Comparison of ENCODE assay signal across 10 mouse cellular contexts in genomic region chr17:79518185-79518584, GRCm38 (mm10).
DNase-seq lines count a peak whose midpoint lies in the region; ATAC-seq and TF ChIP-seq lines count a peak whose summit lies in the region.
"Had no signal": no experiment of that assay in that cellular context is flagged by ENCODE, and none has a peak within 500 bp of the region (broad histone marks: within the 10 kb centered on the region; RNA-seq: fewer than 3 reads in every experiment).

No protein-coding gene starts in this region.

- H3K4me2 ChIP-seq in lung, postnatal 0 days (replicated peaks; ENCODE audit: low read depth, low read length), result no peak overlapping the region
- no peak overlapping the region for H3K4me2 ChIP-seq in forebrain, embryonic 16.5 days (ENCODE audit: low read length)
- H3K4me2 ChIP-seq: heart, embryonic 15.5 days; neural tube, embryonic 12.5 days had no signal

- no peak for TF ChIP-seq EP300 in lung, postnatal 0 days (IDR thresholded peaks at IDR 0.05)

- peak; percentile 9 for TF ChIP-seq CTCF in C2C12 (IDR thresholded peaks at IDR 0.05; ENCODE audit: control insufficient read depth, insufficient read depth, insufficient read length)
- peak; percentile 71 for TF ChIP-seq CTCF in lung, postnatal 0 days (IDR thresholded peaks at IDR 0.05)

- no peaks in the 10 kb centered on the region for H3K79me3 ChIP-seq in C2C12 (ENCODE audit: low read depth)

- H3ac ChIP-seq in C2C12 (ENCODE audit: control insufficient read depth, insufficient read length, low read depth), result no peak overlapping the region

- ATAC-seq in lung, postnatal 0 days, result no peak
- no peak for ATAC-seq in forebrain, embryonic 16.5 days

- 72% methylated on average over 3 of the region's 3 CpGs for WGBS in lung, postnatal 0 days
- WGBS in forebrain, embryonic 16.5 days, result 56% methylated on average over 3 of the region's 3 CpGs

- no peaks in the 10 kb centered on the region for H3K9me3 ChIP-seq in lung, postnatal 0 days (ENCODE audit: low read length)
- H3K9me3 ChIP-seq in forebrain, embryonic 16.5 days (ENCODE audit: control insufficient read depth, low read length), result no peaks in the 10 kb centered on the region
- H3K9me3 ChIP-seq: heart, embryonic 15.5 days; neural tube, embryonic 12.5 days had no signal

- no peak overlapping the region for H3K9ac ChIP-seq in lung, postnatal 0 days (replicated peaks; ENCODE audit: low read depth)
- no peak overlapping the region for H3K9ac ChIP-seq in forebrain, embryonic 16.5 days (replicated peaks; ENCODE audit: low read depth, low read length)
- H3K9ac ChIP-seq: heart, embryonic 15.5 days; neural tube, embryonic 12.5 days had no signal

- no peaks in the 10 kb centered on the region for H3K4me1 ChIP-seq in lung, postnatal 0 days (ENCODE audit: insufficient read depth, low read depth, low read length)
- no peaks in the 10 kb centered on the region for H3K4me1 ChIP-seq in forebrain, embryonic 16.5 days (replicated peaks; ENCODE audit: control insufficient read depth, insufficient read depth, low read length)
- H3K4me1 ChIP-seq: neural tube, embryonic 12.5 days had no signal

- H3K79me2 ChIP-seq in C2C12 (ENCODE audit: control insufficient read depth, insufficient read depth), result no peaks in the 10 kb centered on the region

- peak; percentile 27 to 34 for DNase-seq in heart, adult 18-20 months
- no peak for DNase-seq in heart, postnatal 25 days (ENCODE audit: low spot score)
- DNase-seq in embryo, embryonic 10.5 days (ENCODE audit: low spot score), result peak; percentile 65
- DNase-seq in lung, postnatal 0 days (ENCODE audit: low spot score), result peak; percentile 59
- DNase-seq in ovary, postnatal 36 days (ENCODE audit: low spot score), result no peak
- no peak for DNase-seq in testis, postnatal 14 days (ENCODE audit: low spot score)

- no peak overlapping the region for H3K4me3 ChIP-seq in C2C12 (ENCODE audit: insufficient read depth, poor library complexity, severe bottlenecking)
- H3K4me3 ChIP-seq in lung, postnatal 0 days (ENCODE audit: low read depth, low read length), result no peak overlapping the region
- no peak overlapping the region for H3K4me3 ChIP-seq in forebrain, embryonic 16.5 days (replicated peaks; ENCODE audit: low read length)
- H3K4me3 ChIP-seq: heart, embryonic 15.5 days; neural tube, embryonic 12.5 days had no signal

- H3K27me3 ChIP-seq in C2C12 (ENCODE audit: control insufficient read depth, insufficient read depth, insufficient read length), result no peaks in the 10 kb centered on the region
- H3K27me3 ChIP-seq in lung, postnatal 0 days (replicated peaks; ENCODE audit: insufficient read depth, low read length), result no peaks in the 10 kb centered on the region
- H3K27me3 ChIP-seq in forebrain, embryonic 16.5 days (replicated peaks; ENCODE audit: control insufficient read depth, insufficient read depth, low read length), result no peaks in the 10 kb centered on the region
- H3K27me3 ChIP-seq: heart, embryonic 15.5 days; neural tube, embryonic 12.5 days had no signal

- no peak overlapping the region for H3K27ac ChIP-seq in lung, postnatal 0 days (ENCODE audit: low read length)
- H3K27ac ChIP-seq in forebrain, embryonic 16.5 days (ENCODE audit: low read length), result no peak overlapping the region
- H3K27ac ChIP-seq: heart, embryonic 15.5 days; neural tube, embryonic 12.5 days had no signal

- intact Hi-C loops in heart, postnatal 25 days (cut with DNase I), result loop anchor here (2.0 to 5.0 kb wide), 2 partner anchors 49 to 405 kb away; no protein-coding TSS in a partner anchor

- no peaks in the 10 kb centered on the region for H3K36me3 ChIP-seq in C2C12 (ENCODE audit: control insufficient read depth, insufficient read depth)
- H3K36me3 ChIP-seq in lung, postnatal 0 days (ENCODE audit: insufficient read depth, low read length), result no peaks in the 10 kb centered on the region
- H3K36me3 ChIP-seq in forebrain, embryonic 16.5 days (ENCODE audit: control insufficient read depth, insufficient read depth), result no peaks in the 10 kb centered on the region
- H3K36me3 ChIP-seq: heart, embryonic 15.5 days; neural tube, embryonic 12.5 days had no signal

TF ChIP-seq in C2C12, 6 proteins besides CTCF, POLR2A, EP300 and RAD21:
- TF ChIP-seq MYOD1 (IDR thresholded peaks at IDR 0.05; ENCODE audit: control insufficient read depth, insufficient read length, low read depth), result no peak
- TF ChIP-seq CEBPB (IDR thresholded peaks at IDR 0.05; ENCODE audit: low read depth), result no peak
- no peak for TF ChIP-seq FOSL1 (IDR thresholded peaks at IDR 0.05; ENCODE audit: insufficient read depth, low read length, poor library complexity, severe bottlenecking)
- peak; percentile 42 for TF ChIP-seq USF1 (IDR thresholded peaks at IDR 0.05; ENCODE audit: low read depth)
- TF ChIP-seq MAX (IDR thresholded peaks at IDR 0.05), result no peak
- TF ChIP-seq MYOG (IDR thresholded peaks at IDR 0.05; ENCODE audit: control insufficient read depth, extremely low read depth, insufficient read length), result no peak

Comparison
In these comparisons a context has a peak if more than half of its experiments do, and no peak if none do; other contexts are left out.
1. DNase-seq: peak in heart, adult 18-20 months (2 of 2), embryo, embryonic 10.5 days (single experiment) and lung, postnatal 0 days (single experiment); none in heart, postnatal 25 days (single experiment), ovary, postnatal 36 days (single experiment) and testis, postnatal 14 days (single experiment).